Mouse (Mus musculus): Measurements from ENCODE around the gene Med20.
A peak's percentile ranks its signal among the peaks of the same experiment; 100 is the strongest.
"Not testable (repeated sequence)": the region's sequence is repeated elsewhere in the genome, so short reads cannot be mapped to it uniquely, and the experiment has no call there.

Gene Med20

GRCm38 (mm10) chr17:47628851-47629676 lies 17.7 kb downstream of the Med20 start:
- DNase-seq = peak; percentile 94

- DNase-seq = peak; percentile 62
These were observed 18.6 kb downstream of the Med20 start for GRCm38 (mm10) chr17:47629717-47630677.

- no peak for DNase-seq
These were observed 19.3 kb downstream of the Med20 start, which contains the start of gene Usp49 for GRCm38 (mm10) chr17:47630678-47631065. TSS of gene Usp49 (plus strand) at chr17:47630690.

DNA sequence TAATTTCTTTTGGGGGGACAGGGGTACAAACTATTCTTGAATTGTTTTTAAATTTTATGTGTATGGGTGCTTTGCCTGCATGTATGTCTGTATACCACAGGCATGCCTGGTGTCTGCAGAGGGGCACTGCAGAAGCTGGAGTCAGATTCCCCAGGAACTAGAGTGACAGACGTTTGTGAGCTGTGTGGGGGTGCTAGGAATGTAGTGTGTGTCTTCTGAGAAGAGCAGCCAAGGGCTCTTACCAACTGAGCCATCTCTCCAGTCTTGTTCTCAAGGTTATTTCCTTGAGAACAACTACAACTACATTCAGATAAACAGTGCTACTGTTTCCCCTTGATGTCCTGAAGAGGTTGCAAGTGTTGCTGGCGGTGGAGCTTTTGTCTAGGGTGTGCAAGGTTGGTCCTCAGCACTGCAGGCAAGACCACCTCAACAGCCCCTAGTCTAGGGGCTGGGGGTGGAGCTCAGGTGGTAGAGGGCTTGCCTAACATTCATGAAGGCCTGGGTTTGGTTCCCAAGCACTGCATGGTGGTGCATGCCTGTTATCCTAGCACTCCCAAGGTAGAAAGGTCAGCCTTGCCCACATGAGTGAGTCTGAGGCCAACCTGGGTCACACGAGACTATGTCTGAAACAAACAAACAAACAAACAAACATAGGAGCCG lies 20.9 kb downstream of the Med20 start:
- DNase-seq = no peak

- no peak for DNase-seq
These were observed 22.8 kb downstream of the Med20 start for GRCm38 (mm10) chr17:47633999-47634770.

DNA sequence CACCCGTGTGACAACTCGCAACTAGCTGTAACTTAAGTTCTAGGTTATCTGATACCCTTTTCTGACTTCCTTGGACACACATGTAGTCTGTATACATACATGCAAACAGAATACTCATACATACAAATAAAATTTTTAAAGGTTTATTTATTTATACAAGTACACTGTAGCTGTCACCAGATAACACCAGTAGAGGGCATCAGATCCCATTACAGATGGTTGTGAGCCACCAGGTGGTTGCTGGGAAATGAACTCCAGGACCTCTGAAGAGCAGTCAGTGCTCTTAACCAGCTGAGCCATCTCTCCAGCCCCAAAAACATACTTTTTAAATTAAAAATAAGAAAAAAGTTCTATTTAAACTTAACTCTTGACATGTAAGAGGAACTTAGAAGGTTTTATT lies 31.6 kb downstream of the Med20 start:
- no peak for DNase-seq

GRCm38 (mm10) chr17:47646683-47647082 lies 35.3 kb downstream of the Med20 start:
- DNase-seq = no peak

DNA sequence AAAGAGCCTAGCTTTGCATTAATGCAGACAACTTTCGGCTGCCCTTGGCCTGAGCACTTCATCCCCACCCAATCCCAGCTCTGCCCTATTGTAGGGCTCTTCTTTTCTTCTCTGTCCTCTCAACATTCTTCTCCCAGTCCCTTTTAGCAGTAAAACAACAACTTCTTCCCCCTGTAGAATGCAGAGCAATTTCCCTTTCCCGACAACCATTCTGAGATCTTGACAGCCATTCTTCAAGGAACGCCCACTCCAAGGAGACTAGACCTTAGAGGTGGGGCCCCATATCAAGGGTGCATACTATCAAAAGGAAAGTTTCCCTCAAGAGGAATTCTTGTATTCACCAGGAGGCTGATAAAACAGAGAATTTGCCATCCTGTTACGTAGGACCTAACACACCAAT lies 37.6 kb downstream of the Med20 start:
- DNase-seq = no peak

DNA sequence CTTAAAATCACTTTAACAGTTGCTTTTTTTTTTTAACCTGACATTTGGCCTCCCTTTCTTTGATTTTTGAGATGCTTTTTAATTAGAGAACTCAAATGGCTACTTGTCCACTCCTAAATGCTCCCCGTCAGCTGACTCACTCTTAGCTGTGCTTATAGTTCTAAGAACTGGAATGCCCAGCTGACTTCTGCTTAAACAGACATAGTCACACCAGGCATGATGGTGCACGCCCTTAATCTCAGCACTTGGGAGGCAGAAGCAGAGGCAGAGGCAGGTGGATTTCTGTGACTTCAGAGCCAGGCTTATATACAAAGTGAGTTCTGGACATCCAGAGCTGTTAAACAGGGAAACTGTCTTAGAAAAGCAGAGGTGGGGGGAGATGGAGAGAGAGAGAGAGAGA lies 40.6 kb downstream of the Med20 start:
- DNase-seq = no peak

DNA sequence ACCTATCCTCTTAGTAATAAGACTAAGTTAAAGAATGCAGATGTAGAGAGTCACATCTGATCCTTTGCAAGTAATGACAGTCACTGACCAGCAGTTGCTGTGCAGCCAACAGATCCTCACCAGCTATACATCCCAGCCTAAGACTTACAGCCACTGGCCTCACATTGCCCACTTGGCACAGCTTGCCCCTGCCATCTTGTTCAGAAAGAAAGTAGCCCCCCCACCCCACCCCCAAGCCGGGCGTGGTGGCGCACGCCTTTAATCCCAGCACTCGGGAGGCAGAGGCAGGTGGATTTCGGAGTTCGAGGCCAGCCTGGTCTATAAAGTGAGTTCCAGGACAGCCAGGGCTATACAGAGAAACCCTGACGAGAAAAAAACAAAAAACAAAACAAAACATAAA lies 43.0 kb downstream of the Med20 start:
- DNase-seq = not testable (repeated sequence)

GRCm38 (mm10) chr17:47655697-47656096 lies 44.3 kb downstream of the Med20 start:
- no peak for DNase-seq

GRCm38 (mm10) chr17:47657901-47658300 lies 46.5 kb downstream of the Med20 start:
- DNase-seq = no peak

DNA sequence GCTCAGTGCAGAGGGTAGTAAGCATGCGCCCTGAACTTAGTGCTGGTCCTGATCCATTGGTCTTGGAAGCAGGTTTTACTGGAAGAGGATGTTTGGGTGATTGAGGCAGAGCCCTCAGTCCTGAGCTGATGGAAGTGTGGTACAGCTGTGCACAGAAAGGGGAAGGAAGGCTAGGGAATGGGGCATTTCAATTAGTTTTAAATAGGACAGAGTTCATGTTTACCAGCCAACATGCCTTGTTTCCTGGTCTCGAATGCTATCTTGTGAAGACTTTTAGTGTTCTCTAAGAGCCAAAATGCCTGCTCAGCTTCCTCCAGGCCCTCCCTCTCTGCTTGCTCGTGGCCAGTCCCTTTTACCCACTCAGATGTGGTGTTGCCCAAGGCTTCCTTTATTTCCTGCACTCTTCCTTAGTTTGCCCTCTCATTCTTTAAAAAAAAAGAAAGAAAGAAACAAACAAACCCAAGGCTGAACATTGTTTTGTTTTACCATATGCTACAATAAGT lies 47.4 kb downstream of the Med20 start:
- no peak for DNase-seq

DNA sequence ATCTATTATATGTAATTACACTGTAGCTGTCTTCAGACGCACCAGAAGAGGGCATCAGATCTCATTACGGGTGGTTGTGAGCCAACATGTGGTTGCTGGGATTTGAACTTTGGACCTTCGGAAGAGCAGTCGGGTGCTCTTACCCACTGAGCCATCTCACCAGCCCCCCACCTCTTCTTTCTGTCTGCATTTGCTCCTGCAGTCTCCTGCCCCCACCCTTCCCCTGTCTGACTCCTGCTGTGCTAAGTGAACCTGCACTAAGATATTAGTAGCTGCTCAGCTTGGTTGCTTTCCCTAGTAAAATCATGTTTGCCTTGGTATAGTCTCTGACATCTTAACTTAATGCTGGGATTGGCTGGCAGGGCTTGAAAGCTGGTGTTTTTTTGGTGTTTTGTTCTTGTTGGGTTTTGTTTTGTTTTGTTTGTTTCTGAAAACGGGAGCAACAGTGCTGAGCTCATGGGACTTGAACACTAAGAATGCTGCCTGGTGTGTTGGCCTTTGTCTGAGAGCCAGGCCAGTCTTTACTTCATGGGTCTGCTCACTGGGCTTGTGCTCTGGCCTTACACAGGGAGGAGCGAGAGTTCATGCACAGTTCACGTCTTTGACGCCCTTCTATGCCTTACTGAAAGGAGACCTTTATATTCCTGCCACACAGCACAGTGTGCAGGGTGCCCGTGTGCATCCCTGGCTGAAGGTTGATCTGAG lies 51.8 kb downstream of the Med20 start:
- no peak for DNase-seq

- no peak for DNase-seq
These were observed 53.1 kb downstream of the Med20 start for GRCm38 (mm10) chr17:47664474-47664873.

GRCm38 (mm10) chr17:47669166-47669565 lies 57.8 kb downstream of the Med20 start:
- no peak for DNase-seq

- DNase-seq = no peak
These were observed 60.6 kb downstream of the Med20 start for GRCm38 (mm10) chr17:47671988-47672310.

DNA sequence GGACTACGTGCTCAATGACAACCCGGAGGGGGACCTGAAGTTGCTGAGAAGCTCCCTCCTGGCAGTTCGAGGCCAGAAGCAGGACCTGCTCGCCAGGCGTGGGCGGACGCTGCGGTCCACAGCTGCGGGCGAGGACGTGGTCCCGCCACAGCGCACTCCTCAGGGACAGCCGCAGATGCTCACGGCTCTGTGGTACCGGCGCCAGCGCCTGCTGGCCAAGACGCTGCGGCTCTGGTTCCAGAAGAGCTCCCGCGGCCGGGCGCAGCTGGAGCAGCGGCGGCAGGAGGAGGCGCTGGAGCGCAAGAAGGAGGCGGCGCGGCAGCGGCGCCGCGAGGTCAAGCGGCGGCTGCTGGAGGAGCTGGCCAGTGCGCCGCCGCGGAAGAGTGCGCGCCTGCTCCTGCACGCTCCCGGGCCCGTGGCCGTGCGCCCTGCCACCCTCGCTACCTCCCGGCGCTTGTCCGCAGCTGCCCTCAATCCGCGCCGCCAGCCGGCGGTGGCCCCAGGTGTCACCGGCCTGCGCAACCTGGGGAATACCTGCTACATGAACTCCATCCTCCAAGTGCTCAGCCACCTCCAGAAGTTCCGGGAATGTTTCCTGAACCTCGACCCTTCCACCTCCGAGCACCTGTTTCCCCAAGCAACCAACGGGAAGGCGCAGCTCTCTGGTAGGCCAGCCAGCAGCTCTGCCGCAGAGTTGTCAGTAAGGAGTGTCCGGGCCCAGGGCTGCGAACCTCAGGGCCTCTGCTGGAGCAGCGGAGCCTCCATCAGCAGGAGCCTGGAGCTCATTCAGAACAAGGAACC lies 61.1 kb downstream of the Med20 start:
- peak; percentile 31 for DNase-seq
